Mouse (Mus musculus): ENCODE measurements around the gene 2310011J03Rik.

DNA sequence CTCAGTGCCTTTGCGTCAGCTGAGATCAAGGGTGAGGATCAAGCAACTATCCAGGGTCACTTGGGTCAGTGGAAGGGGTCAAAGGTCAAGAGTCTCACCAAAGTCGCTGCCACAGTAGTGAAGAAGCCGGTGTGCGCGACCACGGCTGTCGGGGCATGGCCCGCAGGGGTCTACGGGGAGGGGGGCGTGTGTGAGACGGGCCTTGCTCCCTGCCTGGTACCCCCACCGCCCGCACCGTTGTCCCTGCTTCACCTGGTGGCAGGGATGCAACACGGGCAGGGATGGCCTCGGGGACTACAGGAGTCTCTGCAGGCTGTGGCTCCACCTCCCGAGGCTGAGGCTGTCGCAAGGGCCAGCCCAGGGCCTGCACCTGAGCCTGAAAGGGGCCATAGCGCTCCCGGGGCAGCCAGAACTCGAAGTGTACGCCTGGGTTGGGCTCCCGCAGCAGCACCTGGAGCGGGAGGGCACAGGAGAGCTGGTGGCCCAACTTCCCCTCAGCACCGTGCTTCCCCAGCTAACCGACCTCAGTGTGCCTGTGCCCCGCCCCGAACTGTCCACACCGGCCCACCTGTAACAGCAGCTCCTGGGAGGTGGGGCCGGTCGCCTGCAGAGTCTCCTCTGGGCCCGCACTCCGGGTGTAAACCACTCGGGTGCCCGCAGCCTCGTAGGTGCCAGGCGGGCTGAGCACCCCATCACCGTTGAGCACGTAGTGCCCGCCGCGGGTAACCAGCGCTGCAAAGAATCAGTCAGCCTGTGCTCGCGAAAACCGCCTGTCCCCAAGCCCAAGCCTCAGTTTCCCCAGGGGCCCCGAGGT is 21.4 kb upstream of the 2310011J03Rik start:
- TF ChIP-seq GATA1 (IDR thresholded peaks at IDR 0.05; ENCODE audit: borderline replicate concordance, low read length) (no peak), FLI1 (IDR thresholded peaks at IDR 0.05; ENCODE audit: low read length) (no peak)
